Mouse (Mus musculus) testis, adult 2 months (tissue): ENCODE data around the gene Rb1.

Source experiments
- CTCF ChIP-seq: fragments of 200-500 bp; IDR thresholded peaks from 2 replicates; pipeline ENCODE4 v1.5.1; 2012; ENCODE audit warnings: low read depth, mild to moderate bottlenecking, inconsistent platforms, low read length, moderate library complexity; ENCODE audit not compliant: control insufficient read depth, insufficient read depth, insufficient replicate concordance
- POLR2A ChIP-seq: fragments of 200-500 bp; IDR thresholded peaks from 2 replicates; pipeline ENCODE4 v1.6.1; 2012; ENCODE audit warnings: low read depth, mild to moderate bottlenecking, inconsistent platforms, low read length, moderate library complexity; ENCODE audit not compliant: control insufficient read depth

- TF ChIP-seq CTCF, result no peak
- TF ChIP-seq POLR2A, result no peak
These were observed 40.7 kb upstream of the Rb1 start for GRCm38 (mm10) chr14:73366278-73366677.
